Mouse (Mus musculus) kidney, postnatal 0 days (tissue): Measurements from ENCODE around the gene Grik1. TPM values are rescaled to one million over a fixed set of nuclear protein-coding genes. Genes with fewer than 3 reads are reported as not detected.

Experiments
- ATAC-seq: fragments of 200-750 bp; cut with Nextera tagmentation; replicated peaks from 2 replicates; pipeline ENCODE4 v1.8.0; 2017; ENCODE audit warnings: low read depth, moderate number of reproducible peaks, moderate TSS enrichment, moderate library complexity; ENCODE audit not compliant: low FRiP score
- DNase-seq: peaks from one replicate; pipeline ENCODE4 v3.0.0-alpha.2; 2016; ENCODE audit warnings: low spot score
- H3K27ac ChIP-seq: fragments of 300-500 bp; sonication (generic); 2 replicates; pipeline ENCODE4 v1.5.1; 2014; ENCODE audit warnings: mild to moderate bottlenecking
- H3K27me3 ChIP-seq: fragments of 300-500 bp; sonication (generic); 2 replicates; pipeline ENCODE4 v1.6.1; 2014; ENCODE audit warnings: low read length, mixed read lengths; ENCODE audit not compliant: insufficient read depth
- H3K36me3 ChIP-seq: fragments of 300-500 bp; sonication (generic); 2 replicates; pipeline ENCODE4 v1.6.1; 2014; ENCODE audit warnings: low read length, mixed read lengths; ENCODE audit not compliant: insufficient read depth
- H3K4me1 ChIP-seq: fragments of 300-500 bp; sonication (generic); replicated peaks from 2 replicates; pipeline ENCODE4 v1.6.1; 2014; ENCODE audit warnings: antibody characterized with exemption, low read length, mixed read lengths; ENCODE audit not compliant: insufficient read depth
- H3K4me2 ChIP-seq: fragments of 300-500 bp; sonication (generic); 2 replicates; pipeline ENCODE4 v1.6.1; 2014; ENCODE audit warnings: mild to moderate bottlenecking, low read length, moderate library complexity, mixed read lengths
- H3K4me3 ChIP-seq: fragments of 300-500 bp; sonication (generic); replicated peaks from 2 replicates; pipeline ENCODE4 v1.5.1; 2014; ENCODE audit warnings: low read depth, low read length
- H3K9ac ChIP-seq: fragments of 300-500 bp; sonication (generic); 2 replicates; pipeline ENCODE4 v1.6.1; 2014; ENCODE audit warnings: low read depth, low read length
- H3K9me3 ChIP-seq: fragments of 300-500 bp; sonication (generic); replicated peaks from 2 replicates; pipeline ENCODE4 v1.6.1; 2016; ENCODE audit warnings: low read length, inconsistent platforms, mixed read lengths
- CTCF ChIP-seq: IDR thresholded peaks from 2 replicates; pipeline ENCODE4 v1.5.1; 2016; ENCODE audit warnings: antibody characterized with exemption, low read depth, mild to moderate bottlenecking, moderate library complexity
- WGBS: fragments of 180-500 bp; shearing (Covaris S2); extraction: QIAGEN DNeasy Blood & Tissue Kit; methylation state at CpG from one replicate; pipeline ENCODE4 v1.1.7; 2014; 5-methylcytosine and 5-hydroxymethylcytosine counted together
- polyA plus RNA-seq: library from polyadenylated mRNA; unstranded; fragments of >200 nt; fragmentation: Nextera tagmentation; extraction: Ambion mirVana; gene quantifications from 2 replicates; pipeline ENCODE4 v1.2.1, GENCODE M21; 2015

Grik1 gene
- polyA plus RNA-seq: 0.34 and 0.91 TPM in 2 replicates

DNA sequence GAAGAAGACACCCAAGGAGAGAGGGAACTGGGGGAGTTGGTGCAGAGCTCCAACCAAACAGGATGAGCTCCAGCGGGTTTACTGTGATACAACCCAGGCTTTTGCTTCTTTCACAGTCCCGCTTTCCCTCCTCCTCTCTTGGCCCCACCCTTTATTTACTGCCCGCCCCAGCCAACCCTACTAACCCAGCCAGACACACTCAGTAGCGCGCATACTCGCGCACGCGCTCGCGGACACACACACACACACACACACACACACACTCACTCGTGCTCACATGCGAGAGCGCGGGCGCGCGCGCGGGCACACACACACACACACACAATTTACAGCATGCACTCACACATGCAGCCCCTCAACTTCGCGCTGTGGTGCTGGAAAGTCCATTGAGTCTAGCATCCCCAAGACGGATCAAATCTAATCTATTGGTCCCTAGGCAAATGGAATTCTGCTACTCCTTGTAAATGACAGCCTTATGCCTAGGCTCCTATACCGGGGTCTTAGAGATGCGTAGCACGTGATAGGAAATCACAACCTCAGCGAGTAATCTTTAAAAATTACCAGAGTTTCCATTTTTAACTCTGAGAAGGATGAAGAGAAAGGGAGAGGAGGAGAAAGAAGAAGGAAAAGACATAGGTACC, at the start of gene Grik1:
TSS of gene Grik1 (minus strand) at position 134 of the 641 bp plus-strand sequence.
- DNase-seq: peak; percentile 60
- H3K4me2 ChIP-seq: peak within 1 kb of the TSS; percentile 81
- H3K36me3 ChIP-seq: no peaks in the 10 kb centered on the region
- no peak for TF ChIP-seq CTCF
- H3K4me3 ChIP-seq: peak within 1 kb of the TSS; percentile 40
- no peaks in the 10 kb centered on the region for H3K9me3 ChIP-seq
- H3K4me1 ChIP-seq: no peaks in the 10 kb centered on the region; the same call in 1 of the 2 replicates
- 2% methylated on average over 27 of the region's 27 CpGs for WGBS
- H3K27ac ChIP-seq: no peak within 1 kb of the TSS
- H3K27me3 ChIP-seq: peaks cover 19% of the 10 kb centered on the region
- peak; percentile 69 for ATAC-seq
- no peak within 1 kb of the TSS for H3K9ac ChIP-seq

DNA sequence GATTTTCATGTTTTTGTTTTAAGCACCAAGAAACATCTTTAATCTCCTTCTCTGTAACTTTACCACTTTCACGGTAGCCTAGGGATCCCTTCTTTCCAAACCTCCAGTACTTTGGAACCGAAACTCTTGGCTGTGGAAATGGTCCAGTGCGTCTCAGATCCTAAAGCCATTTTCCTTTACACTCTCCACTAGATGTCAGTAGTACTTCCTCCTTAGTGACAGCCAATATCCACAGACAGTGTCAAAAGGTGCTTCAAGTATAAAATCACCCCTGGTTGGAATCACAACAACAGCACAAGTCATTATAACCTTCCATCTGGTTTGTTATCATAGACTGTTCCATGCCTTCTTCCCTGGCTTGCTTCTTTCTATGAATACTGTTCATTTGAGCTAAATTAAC, 4.1 kb upstream of the Grik1 start:
- peaks cover 10% of the 10 kb centered on the region for H3K27me3 ChIP-seq
- no peaks in the 10 kb centered on the region for H3K9me3 ChIP-seq
- TF ChIP-seq CTCF: peak; percentile 66
- no peaks in the 10 kb centered on the region; the same call in 1 of the 2 replicates for H3K4me1 ChIP-seq
- H3K27ac ChIP-seq: no peak overlapping the region
- no peaks in the 10 kb centered on the region for H3K36me3 ChIP-seq
- no peak overlapping the region for H3K4me2 ChIP-seq
- H3K9ac ChIP-seq: no peak overlapping the region
- DNase-seq (peak; percentile 31), ATAC-seq (no peak)
- WGBS: 37% methylated on average over 3 of the region's 3 CpGs
- H3K4me3 ChIP-seq: no peak overlapping the region

DNA sequence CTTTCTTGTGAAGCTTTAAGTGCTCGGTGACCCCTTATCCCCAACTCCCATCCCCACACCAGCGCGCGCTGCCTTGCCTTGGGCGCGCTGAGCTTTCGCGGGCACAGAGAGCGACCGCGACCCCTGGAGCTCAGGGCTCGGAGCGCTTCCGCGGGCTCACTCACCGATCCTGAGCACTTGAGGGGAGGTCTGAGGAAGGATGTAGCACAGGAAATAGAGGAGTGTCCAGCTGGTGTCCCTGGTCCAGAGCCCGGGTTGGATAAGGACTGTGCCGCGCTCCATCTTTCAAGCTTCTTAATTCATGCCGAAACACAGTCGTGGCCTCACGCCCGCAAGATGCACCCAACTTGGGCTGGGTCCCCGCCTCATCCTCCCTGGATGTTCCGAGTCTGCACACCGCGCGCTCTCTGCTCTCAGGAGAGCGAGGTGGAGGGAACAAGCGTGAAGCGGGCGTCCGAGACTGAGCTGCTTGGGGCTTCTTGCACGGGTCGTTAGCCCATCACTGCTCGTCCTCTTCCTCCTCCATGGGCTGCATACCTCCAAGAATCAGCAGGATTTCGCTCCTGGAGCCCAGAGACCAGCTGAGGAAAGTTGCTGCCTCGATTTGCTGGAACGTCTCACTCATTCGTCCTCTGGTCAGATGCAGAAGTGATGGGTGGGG, 514 bp downstream of the Grik1 start:
- Histone ChIP-seq H3K9me3 (no peaks in the 10 kb centered on the region), H3K36me3 (no peaks in the 10 kb centered on the region), H3K9ac (no peak overlapping the region), H3K27ac (no peak overlapping the region), H3K4me3 (peak overlapping the region; percentile 40), H3K4me2 (peak overlapping the region; percentile 81), H3K4me1 (no peaks in the 10 kb centered on the region; the same call in 1 of the 2 replicates), H3K27me3 (peaks cover 19% of the 10 kb centered on the region)
- ATAC-seq (peak; percentile 46; the same call in 1 of the 2 replicates), DNase-seq (peak; percentile 19)
- no peak for TF ChIP-seq CTCF
- under 1% methylated on average over 40 of the region's 40 CpGs for WGBS

DNA sequence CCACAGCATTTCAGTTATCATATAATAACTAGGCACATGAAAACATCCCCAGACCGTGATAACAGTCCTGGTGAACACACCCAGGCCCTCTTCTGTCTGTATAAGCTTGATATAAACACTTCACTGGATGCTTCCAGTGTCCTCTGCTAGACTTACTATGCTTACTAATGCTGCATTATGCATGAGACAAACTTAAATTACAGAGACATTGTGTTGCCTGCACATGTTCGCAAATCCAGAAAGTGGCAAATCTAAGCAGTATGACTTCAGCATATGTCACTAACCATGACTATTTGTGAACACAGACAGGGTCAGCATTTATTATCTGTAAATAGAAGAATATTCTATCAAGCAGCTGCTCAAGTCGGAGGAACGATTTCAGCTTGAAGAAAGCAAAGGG, 31.7 kb downstream of the Grik1 start:
- no peaks in the 10 kb centered on the region for H3K36me3 ChIP-seq
- H3K4me1 ChIP-seq: no peaks in the 10 kb centered on the region
- no peak overlapping the region for H3K27ac ChIP-seq
- no peak overlapping the region for H3K4me3 ChIP-seq
- WGBS: 88% methylated on average over 4 of the region's 4 CpGs
- H3K9ac ChIP-seq: no peak overlapping the region
- no peaks in the 10 kb centered on the region for H3K9me3 ChIP-seq
- ATAC-seq (no peak), DNase-seq (no peak)
- no peak for TF ChIP-seq CTCF
- H3K27me3 ChIP-seq: no peaks in the 10 kb centered on the region
- no peak overlapping the region for H3K4me2 ChIP-seq

DNA sequence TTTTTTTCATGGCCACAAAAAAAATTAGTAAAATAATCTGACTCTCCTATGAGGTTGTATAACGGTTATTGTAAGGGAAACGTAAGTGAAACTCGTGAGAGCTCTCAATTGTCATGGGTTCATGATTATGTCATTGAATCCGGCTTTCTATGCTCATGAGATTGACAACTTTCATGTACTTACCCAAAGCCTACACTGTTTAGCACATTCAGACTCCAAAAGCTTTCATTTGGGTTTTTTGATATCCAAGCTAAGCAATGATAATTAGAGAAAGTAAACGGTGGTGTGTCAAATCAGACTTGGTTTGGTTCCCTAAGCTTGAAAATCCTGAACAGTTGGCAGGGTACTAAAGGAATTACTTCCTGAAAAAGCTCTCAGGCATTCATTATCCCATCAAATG, 33.0 kb downstream of the Grik1 start:
- no peak for ATAC-seq
- 72% methylated on average over 5 of the region's 5 CpGs for WGBS
- DNase-seq: no peak
- H3K36me3 ChIP-seq: no peaks in the 10 kb centered on the region
- H3K4me2 ChIP-seq: no peak overlapping the region
- no peak overlapping the region for H3K27ac ChIP-seq
- no peaks in the 10 kb centered on the region for H3K4me1 ChIP-seq
- H3K4me3 ChIP-seq: no peak overlapping the region
- no peaks in the 10 kb centered on the region for H3K9me3 ChIP-seq
- no peak overlapping the region for H3K9ac ChIP-seq
- no peaks in the 10 kb centered on the region for H3K27me3 ChIP-seq
- TF ChIP-seq CTCF: no peak

DNA sequence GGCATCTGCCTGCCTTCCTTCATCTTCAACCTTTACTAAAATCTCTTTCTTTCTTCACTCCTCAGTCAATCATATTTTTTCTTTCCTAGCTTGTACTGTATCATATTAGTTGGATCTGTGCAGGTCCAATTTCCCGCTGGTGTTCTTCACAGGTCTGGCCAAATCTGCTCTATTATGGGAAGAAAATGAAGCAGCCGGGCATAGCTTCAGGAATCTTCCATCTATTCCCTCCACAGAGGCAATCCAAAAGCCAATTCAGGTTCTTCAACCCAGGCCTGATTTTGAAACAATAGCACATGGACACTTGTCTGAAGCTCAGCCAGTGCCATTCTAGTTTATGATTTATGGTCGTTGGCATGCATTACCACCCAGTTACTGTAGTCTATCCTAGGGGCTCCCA, 34.0 kb downstream of the Grik1 start:
- TF ChIP-seq CTCF: no peak
- H3K4me1 ChIP-seq: no peaks in the 10 kb centered on the region
- DNase-seq (no peak), ATAC-seq (no peak)
- no peaks in the 10 kb centered on the region for H3K27me3 ChIP-seq
- WGBS: 88% methylated on average over 3 of the region's 3 CpGs
- H3K9me3 ChIP-seq: no peaks in the 10 kb centered on the region
- no peak overlapping the region for H3K27ac ChIP-seq
- no peaks in the 10 kb centered on the region for H3K36me3 ChIP-seq
- no peak overlapping the region for H3K9ac ChIP-seq
- no peak overlapping the region for H3K4me2 ChIP-seq
- no peak overlapping the region for H3K4me3 ChIP-seq
